Mouse (Mus musculus) bone marrow, adult 2 months (tissue): ENCODE results near the gene Unkl.

ENCODE experiments used
- CTCF ChIP-seq: fragments of 200-500 bp; IDR thresholded peaks from 2 replicates; pipeline ENCODE4 v1.5.1; 2011; ENCODE audit warnings: low read length, control low read depth; ENCODE audit not compliant: control insufficient read depth, insufficient read depth
- POLR2A ChIP-seq: fragments of 200-500 bp; IDR thresholded peaks from 2 replicates; pipeline ENCODE4 v1.6.1; 2011; ENCODE audit warnings: low read depth, mild to moderate bottlenecking, control low read depth, low read length, borderline replicate concordance; ENCODE audit not compliant: control insufficient read depth

DNA sequence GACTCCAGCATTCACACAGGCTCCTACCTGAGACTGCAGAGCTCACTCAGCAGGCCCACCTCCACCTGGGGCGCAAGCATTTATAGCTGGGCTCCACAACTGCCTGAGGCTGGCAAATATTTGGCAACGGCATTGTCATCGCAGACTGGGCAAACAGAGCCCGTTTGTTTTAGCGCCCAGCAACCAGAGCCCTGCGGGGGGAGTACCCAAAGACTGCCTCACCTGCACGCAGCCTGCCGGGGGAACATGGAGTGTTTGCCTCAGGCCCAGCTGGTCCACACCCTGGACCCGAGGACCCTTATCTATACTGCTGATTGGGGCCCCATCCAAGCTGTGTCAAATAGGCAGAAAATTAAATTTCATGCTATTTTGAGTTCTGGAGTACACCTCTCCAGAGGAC lies 12.8 kb upstream of the Unkl start, which contains the start of gene Gm38655:
- TF ChIP-seq CTCF (no peak), POLR2A (no peak)
